Mouse (Mus musculus) thymus, postnatal 14 days (tissue): ENCODE measurements around the gene Gm30302.

Experiments
- DNase-seq: peaks from one replicate; pipeline ENCODE4 v3.0.0; 2021

Gene Gm30302

GRCm38 (mm10) chr13:49736430-49736829 lies 62.4 kb downstream of the Gm30302 start:
- no peak for DNase-seq
